Mouse (Mus musculus): Measurements from ENCODE around the gene Dcaf10. TPM values are rescaled to one million over a fixed set of nuclear protein-coding genes. Genes with fewer than 3 reads are reported as not detected.
"Not testable (repeated sequence)": the region's sequence is repeated elsewhere in the genome, so short reads cannot be mapped to it uniquely, and the experiment has no call there.

Dcaf10 gene
- polyA plus RNA-seq, 2 experiments, result 4.0 to 6.8 TPM

GRCm38 (mm10) chr4:45387296-45387695 is 45.4 kb downstream of the Dcaf10 start:
- not testable (repeated sequence) for H3K9me3 ChIP-seq (ENCODE audit: control insufficient read depth, low read length); H3K27me3 ChIP-seq (ENCODE audit: control insufficient read depth, insufficient read depth, low read length); H3K27ac ChIP-seq; ATAC-seq (ENCODE audit: insufficient read depth); DNase-seq (ENCODE audit: low read depth in 3 of 3, low spot score in 3 of 3); H3K4me3 ChIP-seq (ENCODE audit: insufficient read depth in 1 of 2, low read depth in 2 of 2, low read length in 2 of 2); H3K4me1 ChIP-seq (replicated peaks; ENCODE audit: control insufficient read depth in 2 of 2, insufficient read depth in 2 of 2, low read length in 1 of 2); H3K9ac ChIP-seq (replicated peaks); H3K4me2 ChIP-seq (ENCODE audit: low read depth); H3K36me3 ChIP-seq (replicated peaks; ENCODE audit: control insufficient read depth, insufficient read depth, low read depth)
- 77% methylated on average over 5 of the region's 5 CpGs for WGBS (ENCODE audit: insufficient replicate concordance)

GRCm38 (mm10) chr4:45392099-45392498 is 50.2 kb downstream of the Dcaf10 start:
- ATAC-seq (ENCODE audit: insufficient read depth) (no peak), DNase-seq (ENCODE audit: low read depth in 3 of 3, low spot score in 3 of 3) (no peak)
- Histone ChIP-seq H3K36me3 (replicated peaks; ENCODE audit: control insufficient read depth, insufficient read depth, low read depth) (peaks cover 16% of the 10 kb centered on the region), H3K4me1 (replicated peaks; ENCODE audit: control insufficient read depth in 2 of 2, insufficient read depth in 2 of 2, low read length in 1 of 2) (no peaks in the 10 kb centered on the region), H3K4me3 (ENCODE audit: insufficient read depth in 1 of 2, low read depth in 2 of 2, low read length in 2 of 2) (no peak overlapping the region), H3K9me3 (ENCODE audit: control insufficient read depth, low read length) (no peaks in the 10 kb centered on the region), H3K9ac (replicated peaks) (no peak overlapping the region), H3K27ac (no peak overlapping the region), H3K27me3 (ENCODE audit: control insufficient read depth, insufficient read depth, low read length) (no peaks in the 10 kb centered on the region), H3K4me2 (ENCODE audit: low read depth) (no peak overlapping the region)
- TF ChIP-seq EP300 (IDR thresholded peaks at IDR 0.05; ENCODE audit: low read depth), result no peak
- peak; percentile 50 for TF ChIP-seq CTCF (IDR thresholded peaks at IDR 0.05; ENCODE audit: low read depth)
- WGBS (ENCODE audit: insufficient replicate concordance), result 61% methylated on average over 4 of the region's 4 CpGs

GRCm38 (mm10) chr4:45392572-45392971 is 50.7 kb downstream of the Dcaf10 start:
- peaks cover 20% of the 10 kb centered on the region for H3K36me3 ChIP-seq (replicated peaks; ENCODE audit: control insufficient read depth, insufficient read depth, low read depth)
- no peak for ATAC-seq (ENCODE audit: insufficient read depth)
- H3K27ac ChIP-seq, result no peak overlapping the region
- no peak overlapping the region for H3K4me3 ChIP-seq (ENCODE audit: insufficient read depth in 1 of 2, low read depth in 2 of 2, low read length in 2 of 2)
- H3K27me3 ChIP-seq (ENCODE audit: control insufficient read depth, insufficient read depth, low read length), result no peaks in the 10 kb centered on the region
- DNase-seq (ENCODE audit: low read depth in 3 of 3, low spot score in 3 of 3), result no peak
- no peak overlapping the region for H3K4me2 ChIP-seq (ENCODE audit: low read depth)
- no peak for TF ChIP-seq CTCF (IDR thresholded peaks at IDR 0.05; ENCODE audit: low read depth)
- no peak for TF ChIP-seq EP300 (IDR thresholded peaks at IDR 0.05; ENCODE audit: low read depth)
- no peaks in the 10 kb centered on the region for H3K9me3 ChIP-seq (ENCODE audit: control insufficient read depth, low read length)
- 59% methylated on average over 11 of the region's 11 CpGs for WGBS (ENCODE audit: insufficient replicate concordance)
- H3K4me1 ChIP-seq (replicated peaks; ENCODE audit: control insufficient read depth in 2 of 2, insufficient read depth in 2 of 2, low read length in 1 of 2), result no peaks in the 10 kb centered on the region
- no peak overlapping the region for H3K9ac ChIP-seq (replicated peaks)

- Histone ChIP-seq H3K27me3 (ENCODE audit: control insufficient read depth, insufficient read depth, low read length) (no peaks in the 10 kb centered on the region), H3K9me3 (ENCODE audit: control insufficient read depth, low read length) (no peaks in the 10 kb centered on the region), H3K4me1 (replicated peaks; ENCODE audit: control insufficient read depth in 2 of 2, insufficient read depth in 2 of 2, low read length in 1 of 2) (no peaks in the 10 kb centered on the region), H3K4me3 (ENCODE audit: insufficient read depth in 1 of 2, low read depth in 2 of 2, low read length in 2 of 2) (no peak overlapping the region), H3K9ac (replicated peaks) (no peak overlapping the region), H3K27ac (no peak overlapping the region), H3K36me3 (replicated peaks; ENCODE audit: control insufficient read depth, insufficient read depth, low read depth) (peaks cover 25% of the 10 kb centered on the region), H3K4me2 (ENCODE audit: low read depth) (no peak overlapping the region)
- TF ChIP-seq EP300 (IDR thresholded peaks at IDR 0.05; ENCODE audit: low read depth) (no peak), CTCF (IDR thresholded peaks at IDR 0.05; ENCODE audit: low read depth) (no peak)
- WGBS (ENCODE audit: insufficient replicate concordance), result 33% methylated on average over 8 of the region's 8 CpGs
- ATAC-seq (ENCODE audit: insufficient read depth) (no peak), DNase-seq (ENCODE audit: low read depth in 3 of 3, low spot score in 3 of 3) (no peak)
These were observed 51.1 kb downstream of the Dcaf10 start for GRCm38 (mm10) chr4:45392994-45393393.

- H3K4me1 ChIP-seq (replicated peaks; ENCODE audit: control insufficient read depth in 2 of 2, insufficient read depth in 2 of 2, low read length in 1 of 2), result no peaks in the 10 kb centered on the region
- H3K27me3 ChIP-seq (ENCODE audit: control insufficient read depth, insufficient read depth, low read length), result no peaks in the 10 kb centered on the region
- no peaks in the 10 kb centered on the region for H3K9me3 ChIP-seq (ENCODE audit: control insufficient read depth, low read length)
- no peak overlapping the region for H3K4me3 ChIP-seq (ENCODE audit: insufficient read depth in 1 of 2, low read depth in 2 of 2, low read length in 2 of 2)
- no peak overlapping the region for H3K9ac ChIP-seq (replicated peaks)
- no peak for ATAC-seq (ENCODE audit: insufficient read depth)
- no peak overlapping the region for H3K27ac ChIP-seq
- 66% methylated on average over 5 of the region's 5 CpGs for WGBS (ENCODE audit: insufficient replicate concordance)
- peaks cover 31% of the 10 kb centered on the region for H3K36me3 ChIP-seq (replicated peaks; ENCODE audit: control insufficient read depth, insufficient read depth, low read depth)
- no peak overlapping the region for H3K4me2 ChIP-seq (ENCODE audit: low read depth)
- TF ChIP-seq CTCF (IDR thresholded peaks at IDR 0.05; ENCODE audit: low read depth) (no peak), EP300 (IDR thresholded peaks at IDR 0.05; ENCODE audit: low read depth) (no peak)
- no peak for DNase-seq (ENCODE audit: low read depth in 3 of 3, low spot score in 3 of 3)
These were observed 51.8 kb downstream of the Dcaf10 start for GRCm38 (mm10) chr4:45393658-45394057.

GRCm38 (mm10) chr4:45396211-45396610 is 54.3 kb downstream of the Dcaf10 start:
- H3K4me3 ChIP-seq (ENCODE audit: insufficient read depth in 1 of 2, low read depth in 2 of 2, low read length in 2 of 2); H3K4me1 ChIP-seq (replicated peaks; ENCODE audit: control insufficient read depth in 2 of 2, insufficient read depth in 2 of 2, low read length in 1 of 2); ATAC-seq (ENCODE audit: insufficient read depth); H3K9ac ChIP-seq (replicated peaks); H3K27ac ChIP-seq; H3K27me3 ChIP-seq (ENCODE audit: control insufficient read depth, insufficient read depth, low read length); H3K4me2 ChIP-seq (ENCODE audit: low read depth); DNase-seq (ENCODE audit: low read depth in 3 of 3, low spot score in 3 of 3); H3K9me3 ChIP-seq (ENCODE audit: control insufficient read depth, low read length): not testable (repeated sequence)
- WGBS (ENCODE audit: insufficient replicate concordance), result 20% methylated on average over 5 of the region's 6 CpGs
- peaks cover 55% of the 10 kb centered on the region for H3K36me3 ChIP-seq (replicated peaks; ENCODE audit: control insufficient read depth, insufficient read depth, low read depth)

- H3K9ac ChIP-seq (replicated peaks); H3K9me3 ChIP-seq (ENCODE audit: control insufficient read depth, low read length); H3K27me3 ChIP-seq (ENCODE audit: control insufficient read depth, insufficient read depth, low read length); H3K27ac ChIP-seq; DNase-seq (ENCODE audit: low read depth in 3 of 3, low spot score in 3 of 3); ATAC-seq (ENCODE audit: insufficient read depth); H3K4me2 ChIP-seq (ENCODE audit: low read depth); H3K4me3 ChIP-seq (ENCODE audit: insufficient read depth in 1 of 2, low read depth in 2 of 2, low read length in 2 of 2): not testable (repeated sequence)
- peaks cover 72% of the 10 kb centered on the region for H3K36me3 ChIP-seq (replicated peaks; ENCODE audit: control insufficient read depth, insufficient read depth, low read depth)
- WGBS (ENCODE audit: insufficient replicate concordance), result 82% methylated on average over 5 of the region's 5 CpGs
- peaks cover 10 to 15% of the 10 kb centered on the region in 2 experiments for H3K4me1 ChIP-seq (replicated peaks; ENCODE audit: control insufficient read depth in 2 of 2, insufficient read depth in 2 of 2, low read length in 1 of 2)
These were observed 56.4 kb downstream of the Dcaf10 start for GRCm38 (mm10) chr4:45398315-45398714.

All from liver, embryonic 14.5 days (tissue).